ENCODE assay signal across 8 mouse cellular contexts in the genomic region with DNA sequence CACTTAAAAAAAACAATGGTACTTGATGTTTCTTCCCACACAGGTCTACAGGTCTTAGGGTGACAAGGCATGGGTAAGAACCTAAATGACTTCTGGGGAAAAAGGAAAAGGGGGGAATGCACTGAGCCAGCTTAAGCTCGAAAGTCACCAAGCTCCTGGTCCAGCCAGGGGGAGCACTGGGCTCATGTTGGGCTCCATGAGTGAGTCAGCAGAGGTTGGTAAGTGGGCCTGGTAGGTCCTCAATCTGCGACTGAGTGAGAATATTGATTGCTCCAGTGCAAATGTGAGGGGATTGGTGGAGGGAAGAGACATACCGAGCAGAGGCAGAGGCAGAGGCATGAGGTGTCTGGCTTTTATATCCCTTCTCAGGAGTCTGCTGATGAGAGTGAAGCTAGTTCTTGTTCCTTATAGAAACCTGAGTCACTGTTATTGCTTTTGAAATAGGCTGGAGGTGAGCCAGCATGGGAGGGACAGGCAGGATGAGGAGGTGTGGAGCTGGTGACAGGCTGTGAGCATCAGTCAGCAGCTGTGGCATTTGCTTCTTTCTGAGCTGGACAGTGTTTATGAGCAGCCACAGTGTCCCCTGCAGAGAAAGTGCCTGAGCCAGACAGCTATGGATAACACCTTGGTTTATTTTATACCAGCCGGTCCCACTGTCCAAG.
DNase-seq lines count a peak whose midpoint lies in the region; ATAC-seq lines count a peak whose summit lies in the region.

No protein-coding gene starts in this region.

- DNase-seq in urinary bladder, postnatal 14 days (ENCODE audit: low spot score), result peak; percentile 65
- DNase-seq in urinary bladder, postnatal 10 days (ENCODE audit: low spot score), result no peak
- DNase-seq in left cerebral cortex, postnatal 25 days (ENCODE audit: low spot score in 2 of 2), result peak; percentile 48 to 81
- peak; percentile 28 to 43 for DNase-seq in right cerebral cortex, postnatal 10 days (ENCODE audit: low spot score in 2 of 2)
- no peak for DNase-seq in cerebellum, adult 11-12 months
- DNase-seq in thymus, postnatal 36 days, result no peak

- H3K4me2 ChIP-seq in heart, embryonic 15.5 days, result no peak overlapping the region
- no peak overlapping the region for H3K4me2 ChIP-seq in heart, embryonic 11.5 days

- H3K4me3 ChIP-seq in heart, embryonic 15.5 days, result no peak overlapping the region
- no peak overlapping the region for H3K4me3 ChIP-seq in heart, embryonic 11.5 days (ENCODE audit: low read depth, low read length)

- WGBS in heart, embryonic 15.5 days, result 46% methylated on average over 4 of the region's 4 CpGs
- 40% methylated on average over 4 of the region's 4 CpGs for WGBS in heart, embryonic 11.5 days (ENCODE audit: insufficient replicate concordance)

- ATAC-seq in heart, embryonic 15.5 days (replicated peaks; ENCODE audit: insufficient number of reproducible peaks, insufficient read depth, low FRiP score, low read depth), result peak; percentile 39; the same call in 1 of the 2 replicates
- no peak for ATAC-seq in heart, embryonic 11.5 days (replicated peaks; ENCODE audit: insufficient number of reproducible peaks, low FRiP score, low TSS enrichment)

- intact Hi-C loops in left cerebral cortex, postnatal 25 days (cut with DNase I), result no loop called here

- no peak overlapping the region for H3K27ac ChIP-seq in heart, embryonic 15.5 days
- no peak overlapping the region for H3K27ac ChIP-seq in heart, embryonic 11.5 days (ENCODE audit: low read depth, low read length)

- no peaks in the 10 kb centered on the region for H3K36me3 ChIP-seq in heart, embryonic 15.5 days
- no peaks in the 10 kb centered on the region for H3K36me3 ChIP-seq in heart, embryonic 11.5 days (ENCODE audit: control insufficient read depth, insufficient read depth, low read length)

- H3K9me3 ChIP-seq in heart, embryonic 15.5 days (replicated peaks), result no peaks in the 10 kb centered on the region
- H3K9me3 ChIP-seq in heart, embryonic 11.5 days (replicated peaks; ENCODE audit: control insufficient read depth, low read length), result no peaks in the 10 kb centered on the region

- no peak overlapping the region for H3K9ac ChIP-seq in heart, embryonic 15.5 days
- no peak overlapping the region for H3K9ac ChIP-seq in heart, embryonic 11.5 days (ENCODE audit: low read depth, low read length)

- peaks cover 7% of the 10 kb centered on the region for H3K4me1 ChIP-seq in heart, embryonic 15.5 days (replicated peaks)
- H3K4me1 ChIP-seq in heart, embryonic 11.5 days (ENCODE audit: control insufficient read depth, insufficient read depth, low read length), result 0 out of 2 replicates have a peak, but pooled peaks cover 7% of the 10 kb centered on the region

- no peaks in the 10 kb centered on the region for H3K27me3 ChIP-seq in heart, embryonic 15.5 days
- no peaks in the 10 kb centered on the region for H3K27me3 ChIP-seq in heart, embryonic 11.5 days (ENCODE audit: control insufficient read depth, insufficient read depth, low read length)

Comparison
In these comparisons a context has a peak if more than half of its experiments do, and no peak if none do; other contexts are left out.
1. DNase-seq: peak in urinary bladder, postnatal 14 days (single experiment), left cerebral cortex, postnatal 25 days (2 of 2) and right cerebral cortex, postnatal 10 days (2 of 2); none in urinary bladder, postnatal 10 days (single experiment), cerebellum, adult 11-12 months (single experiment) and thymus, postnatal 36 days (0 of 2).